Mouse (Mus musculus): ENCODE results near the gene Celf3. TPM values are rescaled to one million over a fixed set of nuclear protein-coding genes. Genes with fewer than 3 reads are reported as not detected.

The Celf3 gene
- 390 and 524 TPM in 2 replicates for polyA plus RNA-seq (2012; rRNA removed)

GRCm38 (mm10) chr3:94477981-94478422 lies at the start of gene Celf3:
Gene Celf3 (plus strand): TSS chr3:94478295.

GRCm38 (mm10) chr3:94442951-94443596 lies 35.0 kb upstream of the Celf3 start, which contains the start of gene Mrpl9:
Gene Mrpl9 (plus strand): TSS chr3:94443318.

GRCm38 (mm10) chr3:94443597-94443964 lies 34.5 kb upstream of the Celf3 start, which contains the start of gene Oaz3:
Gene Oaz3 (minus strand): TSS chr3:94443915.

GRCm38 (mm10) chr3:94480291-94480884 lies 2.3 kb downstream of the Celf3 start, which contains the start of gene Riiad1:
Gene Riiad1 (minus strand): TSS chr3:94480341.

Other genes with a start within 250 kb of the Celf3 start
- gene Gm4778, start 214.3 kb upstream of the Celf3 start, polyA plus RNA-seq (2012; rRNA removed), result not detected in 2 replicates
- gene Them4, start 168.2 kb upstream of the Celf3 start, polyA plus RNA-seq (2012; rRNA removed), result 32.9 and 34.5 TPM in 2 replicates
- 0.08 and 0.12 TPM in 2 replicates for gene Them5, start 136.2 kb upstream of the Celf3 start, polyA plus RNA-seq (2012; rRNA removed)
- gene C2cd4d, start 115.9 kb upstream of the Celf3 start, polyA plus RNA-seq (2012; rRNA removed), result 1.1 and 1.2 TPM in 2 replicates
- 0.34 and 0.45 TPM in 2 replicates for gene Rorc, start 105.5 kb upstream of the Celf3 start, polyA plus RNA-seq (2012; rRNA removed)
- 0.62 and 0.68 TPM in 2 replicates for gene Lingo4, start 79.8 kb upstream of the Celf3 start, polyA plus RNA-seq (2012; rRNA removed)
- 20.1 and 20.7 TPM in 2 replicates for gene Tdrkh, start 65.0 kb upstream of the Celf3 start, polyA plus RNA-seq (2012; rRNA removed)
- gene Mrpl9, start 35.0 kb upstream of the Celf3 start, polyA plus RNA-seq (2012; rRNA removed), result 53.2 and 57.8 TPM in 2 replicates
- gene Oaz3, start 34.4 kb upstream of the Celf3 start, polyA plus RNA-seq (2012; rRNA removed), result 0.31 and 0.45 TPM in 2 replicates
- gene Riiad1, start 2.0 kb downstream of the Celf3 start, polyA plus RNA-seq (2012; rRNA removed), result 6.3 and 6.6 TPM in 2 replicates
- gene Snx27, start 104.4 kb downstream of the Celf3 start, polyA plus RNA-seq (2012; rRNA removed), result 43.1 and 46.0 TPM in 2 replicates
- not detected in 2 replicates for gene Gm10972, start 164.8 kb downstream of the Celf3 start, polyA plus RNA-seq (2012; rRNA removed)
- gene Tuft1, start 180.6 kb downstream of the Celf3 start, polyA plus RNA-seq (2012; rRNA removed), result 5.0 and 6.1 TPM in 2 replicates
- 0.29 and 0.62 TPM in 2 replicates for gene Selenbp2, start 215.3 kb downstream of the Celf3 start, polyA plus RNA-seq (2012; rRNA removed)